Mouse (Mus musculus) gastrocnemius, postnatal 36 days (tissue): ENCODE results near the gene Noxo1. TPM values are rescaled to one million over a fixed set of nuclear protein-coding genes. Genes with fewer than 3 reads are reported as not detected.
A peak's percentile ranks its signal among the peaks of the same experiment; 100 is the strongest.

ENCODE experiments used
- DNase-seq, 2 experiments: peaks; one replicate each; pipeline ENCODE4 v3.0.0; 2022
- intact Hi-C: fragments of 180-260 bp; cut with DNase I; formaldehyde crosslinking; loops from one replicate; pipeline ENCODE4 v1.15.1; 2025
- total RNA-seq, 2 experiments: library from RNA; stranded (reverse); gene quantifications; 2 replicates each; pipeline ENCODE4 v1.2.3; 2021

Noxo1 gene
- total RNA-seq, 2 experiments from 2014 or later: 0.47 to 1.4 TPM

DNA sequence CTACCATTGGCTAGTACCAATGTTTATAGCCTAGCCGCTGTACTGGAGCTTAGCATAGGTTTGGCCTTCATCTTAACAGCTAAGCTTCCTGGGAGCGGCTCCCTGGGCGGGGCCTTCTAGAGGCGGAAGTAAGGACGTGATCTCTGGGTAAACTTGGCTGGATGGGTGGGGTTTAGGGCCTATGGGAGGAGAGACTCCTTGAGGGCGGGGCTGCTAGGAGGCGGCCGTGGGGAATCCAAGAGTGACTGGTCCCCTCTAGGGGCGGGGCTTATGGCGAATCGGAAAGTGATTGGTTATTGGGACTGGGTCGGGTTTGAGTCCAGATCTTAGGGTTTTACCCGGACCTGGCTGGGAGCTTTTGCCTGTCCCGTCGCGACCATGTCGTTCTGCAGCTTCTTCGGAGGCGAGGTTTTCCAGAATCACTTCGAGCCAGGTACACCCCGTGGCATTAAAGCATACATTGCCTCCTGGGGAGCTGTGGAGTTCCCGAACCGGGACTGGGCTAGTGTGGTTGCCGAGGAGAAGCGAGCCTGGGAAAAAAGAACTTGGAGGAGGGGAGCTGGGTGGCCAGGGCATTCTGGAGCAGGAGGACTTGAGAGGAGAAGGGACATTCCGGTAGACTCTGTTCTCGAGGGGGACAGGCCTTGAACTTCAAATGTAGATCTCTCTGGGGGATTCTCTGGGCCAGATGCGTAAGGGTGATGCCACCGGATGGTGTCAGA, 40.5 kb downstream of the Noxo1 start, which contains the start of gene Msrb1:
Msrb1 (plus strand) TSS at position 313 of the 722 bp plus-strand sequence.
- DNase-seq: peak; percentile 89 to 97
- intact Hi-C loops: no loop called here

GRCm38 (mm10) chr17:24737135-24737810, 41.2 kb downstream of the Noxo1 start:
- DNase-seq: no peak
- intact Hi-C loops: no loop called here

DNA sequence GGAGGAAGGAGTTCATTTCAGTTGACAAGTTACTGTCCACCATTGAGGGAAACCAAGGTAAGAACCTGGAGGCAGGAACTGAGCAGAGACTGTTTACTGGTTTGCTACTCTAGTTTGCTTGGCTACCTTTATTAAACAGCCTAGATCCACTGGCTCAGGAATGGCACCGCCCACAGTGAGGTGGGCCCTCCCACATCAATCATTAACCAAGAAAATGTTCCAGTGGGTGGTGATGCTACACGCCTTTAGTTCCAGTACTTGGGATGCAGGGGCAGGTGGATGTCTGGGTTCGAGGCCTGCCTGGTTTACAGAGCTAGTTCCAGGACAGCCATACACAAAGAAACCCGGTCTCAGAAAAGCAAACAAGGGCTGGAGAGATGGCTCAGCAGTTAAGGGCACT, 42.2 kb downstream of the Noxo1 start:
- intact Hi-C loops: no loop called here
- DNase-seq: no peak

- intact Hi-C loops: loop anchor here (5.0 kb wide), 1 partner anchor 162 kb away; no protein-coding TSS in a partner anchor
- DNase-seq: no peak
Measured at GRCm38 (mm10) chr17:24739926-24740325, 43.9 kb downstream of the Noxo1 start.

DNA sequence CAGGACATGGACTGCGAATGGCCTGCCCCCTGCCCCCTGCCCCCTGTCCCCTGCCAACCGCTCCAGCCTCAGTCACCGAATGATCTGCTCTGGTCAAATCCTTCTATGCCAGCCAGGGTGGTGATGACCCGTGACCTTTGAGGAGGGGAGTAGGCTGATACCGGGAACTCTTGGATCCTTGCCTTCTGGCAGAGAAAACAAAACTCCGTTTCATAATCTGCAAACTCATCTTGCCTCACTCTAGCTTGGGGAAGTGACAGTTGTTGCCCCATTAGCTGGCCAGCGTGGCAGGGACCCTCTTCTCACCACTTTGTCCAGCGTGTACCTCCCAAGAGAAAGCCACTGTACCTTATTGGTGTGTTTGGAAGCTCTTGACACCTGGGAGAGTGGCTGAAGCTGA, 46.3 kb downstream of the Noxo1 start:
- intact Hi-C loops: loop anchor here (5.0 kb wide), 1 partner anchor 160 kb away; no protein-coding TSS in a partner anchor
- DNase-seq: no peak

- intact Hi-C loops: loop anchor here (5.0 kb wide), 1 partner anchor 158 kb away; no protein-coding TSS in a partner anchor
- DNase-seq: no peak
Measured at GRCm38 (mm10) chr17:24743896-24744295, 47.9 kb downstream of the Noxo1 start.

DNA sequence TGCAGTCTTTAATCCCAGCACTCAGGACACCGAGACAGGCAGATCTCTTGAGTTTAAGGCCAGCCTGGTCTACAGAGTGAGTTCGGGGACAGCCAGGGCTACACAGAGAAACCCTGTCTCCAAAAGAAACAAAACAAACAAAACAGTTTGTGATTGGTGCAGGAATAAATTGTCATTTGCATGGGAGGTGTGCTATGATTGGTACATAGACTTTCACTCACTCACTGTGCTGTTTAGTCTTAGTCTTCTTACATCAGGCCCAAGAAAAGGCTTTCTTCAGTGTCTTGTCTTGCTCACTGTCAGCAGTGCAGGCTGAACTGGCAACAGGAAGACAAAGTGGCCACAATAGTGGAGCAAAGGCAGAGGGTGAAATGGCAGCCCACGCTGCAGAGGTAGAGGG, 48.3 kb downstream of the Noxo1 start:
- no peak for DNase-seq
- intact Hi-C loops: loop anchor here (5.0 kb wide), 1 partner anchor 158 kb away; no protein-coding TSS in a partner anchor

DNA sequence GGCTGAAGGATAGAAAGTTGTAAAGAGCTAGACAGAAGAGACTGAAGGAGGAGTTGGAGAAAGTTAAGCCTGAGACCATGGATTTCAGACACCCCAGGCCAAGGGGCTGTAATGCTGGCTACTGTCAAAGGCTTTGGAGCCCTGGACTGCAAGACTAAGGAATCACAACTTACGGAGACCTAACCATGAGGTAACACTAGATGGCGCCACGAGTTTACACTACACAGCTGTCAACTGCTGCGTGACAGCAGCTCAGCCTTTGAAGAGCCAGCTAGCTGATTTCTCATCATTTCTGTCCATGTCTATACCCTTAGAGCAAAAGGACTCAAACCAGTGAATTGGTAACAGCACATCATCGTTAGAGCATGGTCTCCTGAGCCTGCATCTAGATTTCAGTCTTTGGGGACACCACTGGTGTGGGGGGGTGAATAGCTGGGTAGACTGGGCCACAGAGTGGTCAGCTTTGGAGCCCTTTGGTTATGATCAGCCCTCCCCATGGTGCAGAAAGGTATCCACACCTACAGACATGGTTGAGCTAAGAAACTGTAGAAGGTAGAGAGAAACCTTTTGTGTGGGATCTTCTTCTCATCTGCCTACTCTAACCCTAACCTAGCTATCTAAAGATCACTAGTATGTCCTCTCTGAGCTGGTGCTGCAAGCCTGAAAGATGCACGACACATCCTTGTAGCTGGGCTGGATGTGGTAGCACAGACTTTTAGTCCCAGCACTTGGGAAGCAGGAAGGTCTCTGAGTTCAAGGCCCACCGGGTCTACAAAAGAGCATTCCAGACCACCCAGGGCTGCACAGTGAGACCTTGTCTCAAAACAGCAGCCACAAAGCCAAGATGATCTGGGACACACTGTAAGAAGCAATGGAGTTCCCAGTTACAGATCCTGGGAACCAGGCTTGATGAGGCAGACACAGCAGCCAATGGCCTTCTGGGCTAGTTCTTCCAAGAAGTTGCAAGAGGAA, 49.8 kb downstream of the Noxo1 start:
- peak; percentile 55 to 80 for DNase-seq
- intact Hi-C loops: loop anchor here (2.0 to 5.0 kb wide), 2 partner anchors 73 to 136 kb away; no protein-coding TSS in a partner anchor

- intact Hi-C loops: loop anchor here (2.0 to 5.0 kb wide), 2 partner anchors 72 to 135 kb away; no protein-coding TSS in a partner anchor
- no peak for DNase-seq
Measured at GRCm38 (mm10) chr17:24746986-24747385, 51.0 kb downstream of the Noxo1 start.

Other genes starting within 250 kb of the Noxo1 start
- gene E4f1, start 225.9 kb upstream of the Noxo1 start, total RNA-seq: 10 to 100 TPM in 1 of 2 experiments, 1 to 10 TPM in 1; 9.5 to 11.7 TPM
- 10 to 100 TPM; 50.7 to 54.6 TPM for gene Pgp, start 225.8 kb upstream of the Noxo1 start, total RNA-seq
- gene Bricd5, start 222.3 kb upstream of the Noxo1 start, total RNA-seq: under 1 TPM in 1 of 2 experiments, not detected in 1; 0.26 TPM
- 10 to 100 TPM; 11.9 to 12.1 TPM for gene Mlst8, start 217.2 kb upstream of the Noxo1 start, total RNA-seq
- gene Caskin1, start 207.6 kb upstream of the Noxo1 start, total RNA-seq: under 1 TPM; 0.05 TPM
- gene Traf7, start 168.3 kb upstream of the Noxo1 start, total RNA-seq: 10 to 100 TPM; 23.7 to 30.2 TPM
- gene Rab26, start 162.0 kb upstream of the Noxo1 start, total RNA-seq: under 1 TPM in 1 of 2 experiments, not detected in 1; 0.20 TPM
- gene Pkd1, start 146.4 kb upstream of the Noxo1 start, total RNA-seq: 10 to 100 TPM; 19.8 to 20.3 TPM
- 10 to 100 TPM; 74.9 to 76.8 TPM for gene Tsc2, start 63.6 kb upstream of the Noxo1 start, total RNA-seq
- gene Nthl1, start 63.6 kb upstream of the Noxo1 start, total RNA-seq: 1 to 10 TPM; 2.3 TPM
- gene Slc9a3r2, start 45.9 kb upstream of the Noxo1 start, total RNA-seq: 10 to 100 TPM; 27.1 to 36.9 TPM
- not detected for gene Npw, start 37.8 kb upstream of the Noxo1 start, total RNA-seq
- gene Zfp598, start 26.5 kb upstream of the Noxo1 start, total RNA-seq: 10 to 100 TPM; 18.0 to 18.5 TPM
- not detected for gene Syngr3, start 6.3 kb upstream of the Noxo1 start, total RNA-seq
- gene Gfer, start 78 bp upstream of the Noxo1 start, total RNA-seq: 10 to 100 TPM; 30.3 to 33.3 TPM
- gene Tbl3, start 11.4 kb downstream of the Noxo1 start, total RNA-seq: 10 to 100 TPM; 15.1 to 16.1 TPM
- gene Rnf151, start 21.8 kb downstream of the Noxo1 start, total RNA-seq: not detected
- gene Rps2, start 21.9 kb downstream of the Noxo1 start, total RNA-seq: 100 to 1,000 TPM; 500 to 582 TPM
- 100 to 1,000 TPM; 420 to 464 TPM for gene Ndufb10, start 28.2 kb downstream of the Noxo1 start, total RNA-seq
- gene Rpl3l, start 31.6 kb downstream of the Noxo1 start, total RNA-seq: 100 to 1,000 TPM; 743 to 791 TPM
- gene Msrb1, start 40.4 kb downstream of the Noxo1 start, total RNA-seq: 100 to 1,000 TPM; 192 to 205 TPM
- gene Hs3st6, start 56.8 kb downstream of the Noxo1 start, total RNA-seq: not detected
- gene Meiob, start 108.1 kb downstream of the Noxo1 start, total RNA-seq: not detected
- 10 to 100 TPM; 66.0 to 77.0 TPM for gene Hagh, start 143.9 kb downstream of the Noxo1 start, total RNA-seq
- gene Fahd1, start 154.1 kb downstream of the Noxo1 start, total RNA-seq: 10 to 100 TPM; 40.3 to 42.1 TPM
- gene Igfals, start 169.8 kb downstream of the Noxo1 start, total RNA-seq: 1 to 10 TPM; 3.3 to 3.8 TPM
- 10 to 100 TPM; 10.0 TPM for gene Nubp2, start 190.1 kb downstream of the Noxo1 start, total RNA-seq
- 10 to 100 TPM; 25.4 to 31.0 TPM for gene Spsb3, start 190.4 kb downstream of the Noxo1 start, total RNA-seq
- 10 to 100 TPM in 1 of 2 experiments, 1 to 10 TPM in 1; 9.3 to 10.2 TPM for gene Eme2, start 198.9 kb downstream of the Noxo1 start, total RNA-seq
- gene Mrps34, start 198.9 kb downstream of the Noxo1 start, total RNA-seq: 10 to 100 TPM; 84.6 to 90.2 TPM
- 10 to 100 TPM; 10.3 to 11.7 TPM for gene Nme3, start 200.3 kb downstream of the Noxo1 start, total RNA-seq
- gene Mapk8ip3, start 240.7 kb downstream of the Noxo1 start, total RNA-seq: 10 to 100 TPM; 16.2 to 24.4 TPM